Mouse (Mus musculus): ENCODE results near the gene Gm20388. TPM values are rescaled to one million over a fixed set of nuclear protein-coding genes. Genes with fewer than 3 reads are reported as not detected.
"Not testable (repeated sequence)": the region's sequence is repeated elsewhere in the genome, so short reads cannot be mapped to it uniquely, and the experiment has no call there.

Gm20388 gene
- polyA plus RNA-seq, 1 experiment from 2014 or later = not detected

- Histone ChIP-seq H3K36me3 (ENCODE audit: control insufficient read depth, insufficient read depth, low read length) (no peaks in the 10 kb centered on the region), H3K4me3 (ENCODE audit: low read depth, low read length) (no peak overlapping the region), H3K9me3 (ENCODE audit: control insufficient read depth, low read length) (no peaks in the 10 kb centered on the region), H3K27me3 (ENCODE audit: control insufficient read depth, insufficient read depth, low read length) (no peaks in the 10 kb centered on the region), H3K4me1 (replicated peaks; ENCODE audit: control insufficient read depth, insufficient read depth) (peaks cover 6% of the 10 kb centered on the region; the same call in 1 of the 2 replicates), H3K4me2 (replicated peaks; ENCODE audit: low read depth) (no peak overlapping the region), H3K27ac (replicated peaks) (no peak overlapping the region), H3K9ac (ENCODE audit: low read length) (no peak overlapping the region)
- WGBS = 72% methylated on average over 16 of the region's 16 CpGs
- no peak for ATAC-seq (ENCODE audit: low FRiP score, low TSS enrichment)
- TF ChIP-seq EP300 (optimal IDR thresholded peaks at IDR 0.05) (no peak), CTCF (IDR thresholded peaks at IDR 0.05; ENCODE audit: low read depth) (peak; percentile 67)
- DNase-seq (ENCODE audit: low spot score) = peak; percentile 52
These were observed 422.0 kb downstream of the Gm20388 start for GRCm38 (mm10) chr8:120332379-120333229.

- Histone ChIP-seq H3K36me3 (ENCODE audit: control insufficient read depth, insufficient read depth, low read length) (no peaks in the 10 kb centered on the region), H3K27ac (replicated peaks) (no peak overlapping the region), H3K4me3 (ENCODE audit: low read depth, low read length) (no peak overlapping the region), H3K4me1 (replicated peaks; ENCODE audit: control insufficient read depth, insufficient read depth) (peaks cover 6% of the 10 kb centered on the region; the same call in 1 of the 2 replicates), H3K9ac (ENCODE audit: low read length) (no peak overlapping the region), H3K4me2 (replicated peaks; ENCODE audit: low read depth) (no peak overlapping the region), H3K27me3 (ENCODE audit: control insufficient read depth, insufficient read depth, low read length) (no peaks in the 10 kb centered on the region), H3K9me3 (ENCODE audit: control insufficient read depth, low read length) (no peaks in the 10 kb centered on the region)
- WGBS = 86% methylated on average over 4 of the region's 4 CpGs
- ATAC-seq (ENCODE audit: low FRiP score, low TSS enrichment) (no peak), DNase-seq (ENCODE audit: low spot score) (no peak)
- TF ChIP-seq EP300 (optimal IDR thresholded peaks at IDR 0.05) (no peak), CTCF (IDR thresholded peaks at IDR 0.05; ENCODE audit: low read depth) (no peak)
These were observed 423.0 kb downstream of the Gm20388 start for GRCm38 (mm10) chr8:120333681-120334080.

DNA sequence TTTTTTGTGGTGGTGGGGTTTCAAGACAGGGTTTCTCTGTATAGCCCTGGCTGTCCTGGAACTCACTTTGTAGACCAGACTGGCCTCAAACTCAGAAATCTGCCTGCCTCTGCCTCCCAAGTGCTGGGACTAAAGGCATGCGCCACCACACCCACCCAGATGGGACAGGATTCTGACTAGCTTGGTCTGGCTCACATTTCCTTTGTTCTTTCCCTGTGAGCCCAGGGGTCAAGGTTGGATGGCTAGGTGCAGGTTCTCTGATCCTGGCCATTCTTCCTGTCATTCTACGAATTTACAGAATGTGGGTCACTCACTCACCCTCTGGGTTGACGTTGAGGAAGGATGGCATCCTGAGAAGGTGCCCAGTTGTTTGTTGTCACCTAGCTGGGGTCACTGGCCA, 423.6 kb downstream of the Gm20388 start:
- ATAC-seq (ENCODE audit: low FRiP score, low TSS enrichment); H3K9me3 ChIP-seq (ENCODE audit: control insufficient read depth, low read length); H3K9ac ChIP-seq (ENCODE audit: low read length); DNase-seq (ENCODE audit: low spot score); H3K4me1 ChIP-seq (replicated peaks; ENCODE audit: control insufficient read depth, insufficient read depth); H3K36me3 ChIP-seq (ENCODE audit: control insufficient read depth, insufficient read depth, low read length); H3K27me3 ChIP-seq (ENCODE audit: control insufficient read depth, insufficient read depth, low read length); H3K4me2 ChIP-seq (replicated peaks; ENCODE audit: low read depth); H3K4me3 ChIP-seq (ENCODE audit: low read depth, low read length): not testable (repeated sequence)
- WGBS = 88% methylated on average over 3 of the region's 3 CpGs
- H3K27ac ChIP-seq (replicated peaks) = 0 out of 2 replicates have a peak overlapping the region, but pooled peaks have one; percentile 1

DNA sequence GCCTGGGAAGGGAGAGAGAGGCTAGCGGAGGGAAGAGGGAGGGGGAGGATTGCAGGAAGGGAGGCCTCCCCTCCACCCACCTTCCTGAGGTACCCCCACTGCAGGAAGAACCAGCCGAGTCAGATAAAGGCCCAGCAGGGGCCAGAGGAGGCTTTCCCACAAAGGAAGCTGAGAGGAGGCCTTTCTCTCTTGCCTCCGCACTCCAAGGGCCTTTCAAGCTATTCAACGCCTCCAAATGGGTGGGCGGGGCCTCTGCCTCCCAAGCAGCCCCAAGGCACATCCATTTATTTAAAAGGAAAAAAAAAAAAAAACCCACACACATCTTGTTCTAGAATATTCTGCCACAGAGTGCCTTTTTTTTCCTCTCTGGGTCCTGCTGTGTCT, 424.2 kb downstream of the Gm20388 start:
- ATAC-seq (ENCODE audit: low FRiP score, low TSS enrichment) (no peak), DNase-seq (ENCODE audit: low spot score) (peak; percentile 36)
- Histone ChIP-seq H3K4me3 (ENCODE audit: low read depth, low read length) (no peak overlapping the region), H3K9me3 (ENCODE audit: control insufficient read depth, low read length) (no peaks in the 10 kb centered on the region), H3K9ac (ENCODE audit: low read length) (no peak overlapping the region), H3K4me2 (replicated peaks; ENCODE audit: low read depth) (no peak overlapping the region; the same call in 1 of the 2 replicates), H3K27ac (replicated peaks) (peak overlapping the region; percentile 65; the same call in 1 of the 2 replicates), H3K4me1 (replicated peaks; ENCODE audit: control insufficient read depth, insufficient read depth) (peaks cover 6% of the 10 kb centered on the region; the same call in 1 of the 2 replicates), H3K36me3 (ENCODE audit: control insufficient read depth, insufficient read depth, low read length) (no peaks in the 10 kb centered on the region), H3K27me3 (ENCODE audit: control insufficient read depth, insufficient read depth, low read length) (no peaks in the 10 kb centered on the region)
- 17% methylated on average over 5 of the region's 5 CpGs for WGBS
- TF ChIP-seq CTCF (IDR thresholded peaks at IDR 0.05; ENCODE audit: low read depth) (no peak), EP300 (optimal IDR thresholded peaks at IDR 0.05) (no peak)

- H3K36me3 ChIP-seq (ENCODE audit: control insufficient read depth, insufficient read depth, low read length) = no peaks in the 10 kb centered on the region
- peak overlapping the region; percentile 47 for H3K4me2 ChIP-seq (replicated peaks; ENCODE audit: low read depth)
- peaks cover 6% of the 10 kb centered on the region; the same call in 1 of the 2 replicates for H3K4me1 ChIP-seq (replicated peaks; ENCODE audit: control insufficient read depth, insufficient read depth)
- DNase-seq (ENCODE audit: low spot score) = peak; percentile 63
- peak; percentile 2; the same call in 1 of the 2 replicates for TF ChIP-seq CTCF (IDR thresholded peaks at IDR 0.05; ENCODE audit: low read depth)
- TF ChIP-seq EP300 (optimal IDR thresholded peaks at IDR 0.05) = no peak
- H3K9ac ChIP-seq (ENCODE audit: low read length) = no peak overlapping the region
- H3K9me3 ChIP-seq (ENCODE audit: control insufficient read depth, low read length) = no peaks in the 10 kb centered on the region
- ATAC-seq (ENCODE audit: low FRiP score, low TSS enrichment) = peak; percentile 51
- H3K27me3 ChIP-seq (ENCODE audit: control insufficient read depth, insufficient read depth, low read length) = no peaks in the 10 kb centered on the region
- H3K27ac ChIP-seq (replicated peaks) = peak overlapping the region; percentile 65; the same call in 1 of the 2 replicates
- peak overlapping the region; percentile 17 for H3K4me3 ChIP-seq (ENCODE audit: low read depth, low read length)
- WGBS = 17% methylated on average over 17 of the region's 17 CpGs
These were observed 424.8 kb downstream of the Gm20388 start for GRCm38 (mm10) chr8:120335262-120336086.
